Mouse (Mus musculus) stomach, embryonic 16.5 days (tissue): ENCODE data around the gene Plpp1. TPM values are rescaled to one million over a fixed set of nuclear protein-coding genes. Genes with fewer than 3 reads are reported as not detected.

Source experiments
- ATAC-seq: fragments of 200-750 bp; cut with Nextera tagmentation; 2 replicates; pipeline ENCODE4 v1.8.0; 2017; ENCODE audit warnings: moderate number of reproducible peaks, moderate TSS enrichment; ENCODE audit not compliant: insufficient read depth, low FRiP score
- H3K27ac ChIP-seq: fragments of 300-500 bp; sonication (generic); 2 replicates; pipeline ENCODE4 v1.5.1; 2014; ENCODE audit warnings: low read length
- H3K27me3 ChIP-seq: fragments of 300-500 bp; sonication (generic); 2 replicates; pipeline ENCODE4 v1.6.1; 2014; ENCODE audit warnings: low read length, control low read depth, mixed read lengths; ENCODE audit not compliant: control insufficient read depth, insufficient read depth
- H3K36me3 ChIP-seq: fragments of 300-500 bp; sonication (generic); 2 replicates; pipeline ENCODE4 v1.6.1; 2014; ENCODE audit warnings: low read length; ENCODE audit not compliant: control insufficient read depth, insufficient read depth
- H3K4me1 ChIP-seq: fragments of 300-500 bp; sonication (generic); 2 replicates; pipeline ENCODE4 v1.6.1; 2014; ENCODE audit warnings: low read length, control low read depth, mixed read lengths; ENCODE audit not compliant: control insufficient read depth, insufficient read depth
- H3K4me2 ChIP-seq: fragments of 300-500 bp; sonication (generic); 2 replicates; pipeline ENCODE4 v1.6.1; 2014; ENCODE audit warnings: low read depth, low read length, mixed read lengths
- H3K4me3 ChIP-seq: fragments of 300-500 bp; sonication (generic); replicated peaks from 2 replicates; pipeline ENCODE4 v1.5.1; 2014; ENCODE audit warnings: mild to moderate bottlenecking, low read length
- H3K9ac ChIP-seq: fragments of 300-500 bp; sonication (generic); 2 replicates; pipeline ENCODE4 v1.6.1; 2014; ENCODE audit warnings: low read length
- H3K9me3 ChIP-seq: fragments of 300-500 bp; sonication (generic); replicated peaks from 2 replicates; pipeline ENCODE4 v1.6.1; 2016; ENCODE audit warnings: low read length, control low read depth; ENCODE audit not compliant: control insufficient read depth
- WGBS: fragments of 180-500 bp; shearing (Covaris S2); extraction: QIAGEN DNeasy Blood & Tissue Kit; methylation state at CpG from one replicate; pipeline ENCODE4 v1.1.7; 2014; 5-methylcytosine and 5-hydroxymethylcytosine counted together
- polyA plus RNA-seq: library from polyadenylated mRNA; unstranded; fragments of >200 nt; fragmentation: Nextera tagmentation; extraction: Ambion mirVana; gene quantifications from 2 replicates; pipeline ENCODE4 v1.2.1, GENCODE M21; 2015

Gene Plpp1
- polyA plus RNA-seq, 1 experiment from 2014 or later, result 120 TPM

- Histone ChIP-seq H3K27ac (no peak overlapping the region), H3K9me3 (no peaks in the 10 kb centered on the region), H3K9ac (no peak overlapping the region), H3K4me3 (no peak overlapping the region), H3K27me3 (no peaks in the 10 kb centered on the region), H3K36me3 (no peaks in the 10 kb centered on the region), H3K4me2 (no peak overlapping the region), H3K4me1 (peaks cover 3% of the 10 kb centered on the region; the same call in 1 of the 2 replicates)
- 83% methylated on average over 3 of the region's 3 CpGs for WGBS
- no peak for ATAC-seq
Measured at GRCm38 (mm10) chr13:112786142-112786541, 14.4 kb upstream of the Plpp1 start.

GRCm38 (mm10) chr13:112786942-112787533 lies 13.6 kb upstream of the Plpp1 start:
- peak; percentile 77; the same call in 1 of the 2 replicates for ATAC-seq
- no peak overlapping the region for H3K4me3 ChIP-seq
- H3K27me3 ChIP-seq, result no peaks in the 10 kb centered on the region
- WGBS, result 52% methylated on average over 10 of the region's 10 CpGs
- H3K9me3 ChIP-seq, result no peaks in the 10 kb centered on the region
- no peak overlapping the region for H3K9ac ChIP-seq
- no peak overlapping the region; the same call in 1 of the 2 replicates for H3K27ac ChIP-seq
- no peaks in the 10 kb centered on the region for H3K36me3 ChIP-seq
- H3K4me1 ChIP-seq, result peaks cover 3% of the 10 kb centered on the region; the same call in 1 of the 2 replicates
- H3K4me2 ChIP-seq, result no peak overlapping the region

GRCm38 (mm10) chr13:112790774-112791173 lies 9.8 kb upstream of the Plpp1 start:
- H3K27me3 ChIP-seq, result no peaks in the 10 kb centered on the region
- ATAC-seq, result no peak
- no peak overlapping the region for H3K4me3 ChIP-seq
- WGBS, result 70% methylated on average over 5 of the region's 5 CpGs
- no peaks in the 10 kb centered on the region; the same call in 1 of the 2 replicates for H3K4me1 ChIP-seq
- no peak overlapping the region for H3K9ac ChIP-seq
- no peaks in the 10 kb centered on the region for H3K36me3 ChIP-seq
- no peak overlapping the region for H3K27ac ChIP-seq
- no peak overlapping the region for H3K4me2 ChIP-seq
- H3K9me3 ChIP-seq, result no peaks in the 10 kb centered on the region

GRCm38 (mm10) chr13:112791906-112792305 lies 8.7 kb upstream of the Plpp1 start:
- no peaks in the 10 kb centered on the region for H3K4me1 ChIP-seq
- 78% methylated on average over 5 of the region's 5 CpGs for WGBS
- no peak overlapping the region for H3K27ac ChIP-seq
- H3K9me3 ChIP-seq, result no peaks in the 10 kb centered on the region
- H3K9ac ChIP-seq, result no peak overlapping the region
- no peaks in the 10 kb centered on the region for H3K36me3 ChIP-seq
- H3K27me3 ChIP-seq, result no peaks in the 10 kb centered on the region
- no peak overlapping the region for H3K4me2 ChIP-seq
- H3K4me3 ChIP-seq, result no peak overlapping the region
- ATAC-seq, result no peak

GRCm38 (mm10) chr13:112798243-112798952 lies 2.2 kb upstream of the Plpp1 start:
- peaks cover 4% of the 10 kb centered on the region for H3K4me1 ChIP-seq
- no peak overlapping the region for H3K9ac ChIP-seq
- no peaks in the 10 kb centered on the region for H3K9me3 ChIP-seq
- no peak overlapping the region for H3K27ac ChIP-seq
- no peak for ATAC-seq
- no peaks in the 10 kb centered on the region for H3K27me3 ChIP-seq
- H3K36me3 ChIP-seq, result no peaks in the 10 kb centered on the region
- no peak overlapping the region for H3K4me3 ChIP-seq
- no peak overlapping the region for H3K4me2 ChIP-seq
- WGBS, result 92% methylated on average over 9 of the region's 9 CpGs

- no peak overlapping the region for H3K27ac ChIP-seq
- WGBS, result 80% methylated on average over 9 of the region's 9 CpGs
- H3K4me1 ChIP-seq, result peaks cover 9% of the 10 kb centered on the region
- H3K9ac ChIP-seq, result no peak overlapping the region
- H3K4me2 ChIP-seq, result no peak overlapping the region
- ATAC-seq, result no peak
- no peak overlapping the region for H3K4me3 ChIP-seq
- H3K36me3 ChIP-seq, result no peaks in the 10 kb centered on the region
- H3K27me3 ChIP-seq, result no peaks in the 10 kb centered on the region
- H3K9me3 ChIP-seq, result no peaks in the 10 kb centered on the region
Measured at GRCm38 (mm10) chr13:112798953-112799305, 1.7 kb upstream of the Plpp1 start.

GRCm38 (mm10) chr13:112799721-112800241 lies 811 bp upstream of the Plpp1 start:
- ATAC-seq, result no peak
- no peaks in the 10 kb centered on the region for H3K9me3 ChIP-seq
- H3K27ac ChIP-seq, result peak overlapping the region; percentile 82
- WGBS, result 76% methylated on average over 8 of the region's 8 CpGs
- H3K4me1 ChIP-seq, result peaks cover 12% of the 10 kb centered on the region
- no peak overlapping the region for H3K4me3 ChIP-seq
- no peak overlapping the region for H3K9ac ChIP-seq
- no peak overlapping the region for H3K4me2 ChIP-seq
- no peaks in the 10 kb centered on the region for H3K27me3 ChIP-seq
- H3K36me3 ChIP-seq, result no peaks in the 10 kb centered on the region

- Histone ChIP-seq H3K9me3 (no peaks in the 10 kb centered on the region), H3K4me2 (peak overlapping the region; percentile 55), H3K36me3 (peaks cover 9% of the 10 kb centered on the region), H3K4me1 (peaks cover 12% of the 10 kb centered on the region), H3K4me3 (peak overlapping the region; percentile 90), H3K9ac (peak overlapping the region; percentile 92), H3K27me3 (no peaks in the 10 kb centered on the region), H3K27ac (peak overlapping the region; percentile 98)
- under 1% methylated on average over 23 of the region's 23 CpGs for WGBS
- ATAC-seq, result peak; percentile 39; the same call in 1 of the 2 replicates
Measured at GRCm38 (mm10) chr13:112801381-112802004, 901 bp downstream of the Plpp1 start.

GRCm38 (mm10) chr13:112803106-112803505 lies 2.5 kb downstream of the Plpp1 start:
- H3K4me3 ChIP-seq, result peak overlapping the region; percentile 14
- WGBS, result 91% methylated on average over 7 of the region's 7 CpGs
- no peak for ATAC-seq

More at GRCm38 (mm10) chr13:112803106-112803505, 2.5 kb downstream of the Plpp1 start:
- Histone ChIP-seq H3K36me3 (peaks cover 9% of the 10 kb centered on the region), H3K27me3 (no peaks in the 10 kb centered on the region), H3K9me3 (no peaks in the 10 kb centered on the region), H3K4me2 (peak overlapping the region; percentile 40), H3K9ac (no peak overlapping the region), H3K27ac (no peak overlapping the region), H3K4me1 (peaks cover 12% of the 10 kb centered on the region)
